Mouse (Mus musculus) right cerebral cortex, postnatal 4 days (tissue): ENCODE data around the gene Vmn1r2.
A peak's percentile ranks its signal among the peaks of the same experiment; 100 is the strongest.
"Not testable (repeated sequence)": the region's sequence is repeated elsewhere in the genome, so short reads cannot be mapped to it uniquely, and the experiment has no call there.

Experiments used
- DNase-seq: peaks from one replicate; pipeline ENCODE4 v3.0.0-alpha.2; 2022

Vmn1r2 gene

GRCm38 (mm10) chr4:3167020-3167419 is at the start of gene Vmn1r2:
Gene Vmn1r2, plus strand, starts transcription at chr4:3167320.
- not testable (repeated sequence) for DNase-seq

GRCm38 (mm10) chr4:3147926-3148325 is 19.2 kb upstream of the Vmn1r2 start:
- not testable (repeated sequence) for DNase-seq

- DNase-seq = not testable (repeated sequence)
Measured at GRCm38 (mm10) chr4:3153320-3153719, 13.8 kb upstream of the Vmn1r2 start.

GRCm38 (mm10) chr4:3164429-3164828 is 2.7 kb upstream of the Vmn1r2 start:
- not testable (repeated sequence) for DNase-seq

- peak; percentile 27 for DNase-seq
Measured at GRCm38 (mm10) chr4:3165046-3165445, 2.1 kb upstream of the Vmn1r2 start.

- DNase-seq = not testable (repeated sequence)
Measured at GRCm38 (mm10) chr4:3174586-3174985, 7.5 kb downstream of the Vmn1r2 start.

- DNase-seq = not testable (repeated sequence)
Measured at GRCm38 (mm10) chr4:3175756-3176155, 8.6 kb downstream of the Vmn1r2 start.

- not testable (repeated sequence) for DNase-seq
Measured at GRCm38 (mm10) chr4:3176195-3176594, 9.1 kb downstream of the Vmn1r2 start.

GRCm38 (mm10) chr4:3176746-3177490 is 9.8 kb downstream of the Vmn1r2 start:
- DNase-seq = not testable (repeated sequence)

- DNase-seq = not testable (repeated sequence)
Measured at GRCm38 (mm10) chr4:3185258-3185657, 18.1 kb downstream of the Vmn1r2 start, which contains the start of gene Vmn1r3. Gene Vmn1r3, minus strand, starts transcription at chr4:3185358.

- not testable (repeated sequence) for DNase-seq
Measured at GRCm38 (mm10) chr4:3209643-3210217, 42.6 kb downstream of the Vmn1r2 start.

- not testable (repeated sequence) for DNase-seq
Measured at GRCm38 (mm10) chr4:3213349-3213748, 46.2 kb downstream of the Vmn1r2 start.

- DNase-seq = not testable (repeated sequence)
Measured at GRCm38 (mm10) chr4:3216382-3216781, 49.3 kb downstream of the Vmn1r2 start.
